In the genomic region with DNA sequence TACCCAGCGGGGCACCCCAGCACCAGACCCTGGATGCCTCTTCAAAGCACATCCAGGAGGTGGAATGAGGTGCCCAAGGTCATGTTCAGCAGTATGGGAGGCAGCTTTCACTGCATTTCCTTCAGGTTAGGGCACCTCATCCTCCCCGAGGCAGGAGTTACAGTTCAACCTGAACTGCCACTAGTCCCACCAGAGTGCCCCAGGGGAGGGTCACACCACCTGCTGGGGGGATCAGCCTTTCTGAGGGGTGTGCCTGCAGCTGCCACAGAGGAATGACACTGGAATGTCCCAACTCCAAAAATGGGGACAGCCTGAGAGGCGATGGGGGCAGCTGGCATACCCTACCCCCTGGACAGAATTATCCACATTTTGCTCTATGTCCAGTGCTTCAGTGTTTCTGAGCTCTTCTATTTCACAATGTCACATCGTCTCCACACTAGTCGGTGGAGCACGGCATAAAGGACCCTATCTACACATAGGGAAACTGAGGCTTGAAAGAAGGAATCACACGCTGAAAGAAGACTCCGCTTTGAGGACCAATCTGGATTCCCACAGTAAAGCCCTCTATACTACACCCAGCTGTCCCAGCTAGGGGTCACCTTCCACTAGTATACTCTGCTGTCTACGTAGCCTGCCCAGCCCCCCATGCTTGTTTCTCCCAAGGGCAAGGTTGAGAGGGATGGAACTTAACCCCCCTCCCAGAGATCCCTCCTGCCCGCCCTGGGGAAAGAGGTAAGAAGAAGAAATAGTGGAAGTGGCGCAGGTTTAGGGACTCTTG, we compare ENCODE assay signal across 8 mouse cellular contexts. TPM values are rescaled to one million over a fixed set of nuclear protein-coding genes. Genes with fewer than 3 reads are reported as not detected.
DNase-seq lines count a peak whose midpoint lies in the region; ATAC-seq and TF ChIP-seq lines count a peak whose summit lies in the region.

No protein-coding gene starts in this region.

- H3K4me2 ChIP-seq in heart, embryonic 11.5 days: peak overlapping the region; percentile 95
- peak overlapping the region; percentile 91 for H3K4me2 ChIP-seq in forebrain, embryonic 16.5 days (ENCODE audit: low read length)
- H3K4me2 ChIP-seq in liver, postnatal 0 days (ENCODE audit: low read depth, low read length): peak overlapping the region; percentile 80

- intact Hi-C loops in heart, postnatal 25 days (cut with DNase I): loop anchor here (5.0 kb wide), 1 partner anchor 33 kb away; no protein-coding TSS in a partner anchor
- intact Hi-C loops in left cerebral cortex, postnatal 36 days (cut with DNase I): no loop called here

- no peak overlapping the region for H3K27ac ChIP-seq in heart, embryonic 11.5 days (ENCODE audit: low read depth, low read length)
- peak overlapping the region; percentile 77 for H3K27ac ChIP-seq in ES-Bruce4 (ENCODE audit: insufficient read depth, low read length)
- H3K27ac ChIP-seq in forebrain, embryonic 16.5 days (ENCODE audit: low read length): no peak overlapping the region
- peak overlapping the region; percentile 16; the same call in 1 of the 2 replicates for H3K27ac ChIP-seq in liver, postnatal 0 days (ENCODE audit: low read depth)

- no peaks in the 10 kb centered on the region for H3K9me3 ChIP-seq in heart, embryonic 11.5 days (replicated peaks; ENCODE audit: control insufficient read depth, low read length)
- no peaks in the 10 kb centered on the region for H3K9me3 ChIP-seq in ES-Bruce4 (replicated peaks; ENCODE audit: control insufficient read depth, insufficient read depth, low read length, poor library complexity, severe bottlenecking)
- no peaks in the 10 kb centered on the region for H3K9me3 ChIP-seq in forebrain, embryonic 16.5 days (ENCODE audit: control insufficient read depth, low read length)
- no peaks in the 10 kb centered on the region for H3K9me3 ChIP-seq in liver, postnatal 0 days (ENCODE audit: low read length)

- WGBS in heart, embryonic 11.5 days (ENCODE audit: insufficient replicate concordance): 33% methylated on average over 11 of the region's 11 CpGs
- 34% methylated on average over 11 of the region's 11 CpGs for WGBS in forebrain, embryonic 16.5 days
- 36% methylated on average over 11 of the region's 11 CpGs for WGBS in liver, postnatal 0 days (ENCODE audit: insufficient replicate concordance)

- peak overlapping the region; percentile 65 for H3K4me3 ChIP-seq in heart, embryonic 11.5 days (ENCODE audit: low read depth, low read length)
- peak overlapping the region; percentile 84 for H3K4me3 ChIP-seq in ES-Bruce4 (ENCODE audit: low read depth, low read length)
- H3K4me3 ChIP-seq in forebrain, embryonic 16.5 days (replicated peaks; ENCODE audit: low read length): peak overlapping the region; percentile 54
- H3K4me3 ChIP-seq in liver, postnatal 0 days (ENCODE audit: low read depth, low read length): peak overlapping the region; percentile 59

- H3K36me3 ChIP-seq in heart, embryonic 11.5 days (ENCODE audit: control insufficient read depth, insufficient read depth, low read length): peaks cover 3% of the 10 kb centered on the region; the same call in 1 of the 2 replicates
- H3K36me3 ChIP-seq in ES-Bruce4 (ENCODE audit: control insufficient read depth, insufficient read depth, low read length, poor library complexity, severe bottlenecking): peaks cover 21% of the 10 kb centered on the region
- no peaks in the 10 kb centered on the region for H3K36me3 ChIP-seq in forebrain, embryonic 16.5 days (ENCODE audit: control insufficient read depth, insufficient read depth)
- peaks cover 4% of the 10 kb centered on the region; the same call in 1 of the 2 replicates for H3K36me3 ChIP-seq in liver, postnatal 0 days (replicated peaks; ENCODE audit: insufficient read depth, low read length)

- H3K4me1 ChIP-seq in heart, embryonic 11.5 days (ENCODE audit: control insufficient read depth, insufficient read depth, low read length): peaks cover 23% of the 10 kb centered on the region
- peaks cover 3% of the 10 kb centered on the region for H3K4me1 ChIP-seq in ES-Bruce4 (ENCODE audit: control insufficient read depth, insufficient read depth, low read length)
- peaks cover 16% of the 10 kb centered on the region for H3K4me1 ChIP-seq in forebrain, embryonic 16.5 days (replicated peaks; ENCODE audit: control insufficient read depth, insufficient read depth, low read length)
- H3K4me1 ChIP-seq in liver, postnatal 0 days (ENCODE audit: insufficient read depth): peaks cover 20% of the 10 kb centered on the region

- TF ChIP-seq EP300 in ES-Bruce4 (IDR thresholded peaks at IDR 0.05; ENCODE audit: insufficient read depth, low read depth, low read length): peak; percentile 94
- TF ChIP-seq EP300 in liver, postnatal 0 days (IDR thresholded peaks at IDR 0.05; ENCODE audit: low read depth): no peak

- DNase-seq in heart, postnatal 25 days (ENCODE audit: low spot score): no peak
- no peak for DNase-seq in liver, postnatal 0 days
- no peak for DNase-seq in urinary bladder, postnatal 10 days (ENCODE audit: low spot score)
- no peak for DNase-seq in left cerebral cortex, postnatal 36 days (ENCODE audit: low spot score in 2 of 2)

- no peak for ATAC-seq in heart, embryonic 11.5 days (replicated peaks; ENCODE audit: insufficient number of reproducible peaks, low FRiP score, low TSS enrichment)
- no peak for ATAC-seq in forebrain, embryonic 16.5 days
- no peak for ATAC-seq in liver, postnatal 0 days
- ATAC-seq in inflammation-experienced regulatory T-cells, adult 6 months: no peak

- TF ChIP-seq CTCF in ES-Bruce4 (IDR thresholded peaks at IDR 0.05; ENCODE audit: low read depth, low read length): no peak
- no peak for TF ChIP-seq CTCF in liver, postnatal 0 days (IDR thresholded peaks at IDR 0.05; ENCODE audit: low read depth)

- H3K9ac ChIP-seq in heart, embryonic 11.5 days (ENCODE audit: low read depth, low read length): peak overlapping the region; percentile 73; the same call in 1 of the 2 replicates
- H3K9ac ChIP-seq in ES-Bruce4 (ENCODE audit: low read depth, poor library complexity, severe bottlenecking): peak overlapping the region; percentile 67
- peak overlapping the region; percentile 12; the same call in 1 of the 2 replicates for H3K9ac ChIP-seq in forebrain, embryonic 16.5 days (replicated peaks; ENCODE audit: low read depth, low read length)
- peak overlapping the region; percentile 67; the same call in 1 of the 2 replicates for H3K9ac ChIP-seq in liver, postnatal 0 days (replicated peaks)

- no peak for TF ChIP-seq POLR2A in ES-Bruce4 (IDR thresholded peaks at IDR 0.05; ENCODE audit: insufficient read depth, low read length)

- H3K27me3 ChIP-seq in heart, embryonic 11.5 days (ENCODE audit: control insufficient read depth, insufficient read depth, low read length): 0 out of 2 replicates have a peak, but pooled peaks cover 5% of the 10 kb centered on the region
- no peaks in the 10 kb centered on the region for H3K27me3 ChIP-seq in ES-Bruce4 (ENCODE audit: control insufficient read depth, insufficient read depth, low read length, poor library complexity, severe bottlenecking)
- peaks cover 2% of the 10 kb centered on the region; the same call in 1 of the 2 replicates for H3K27me3 ChIP-seq in forebrain, embryonic 16.5 days (replicated peaks; ENCODE audit: control insufficient read depth, insufficient read depth, low read length)
- peaks cover 11% of the 10 kb centered on the region for H3K27me3 ChIP-seq in liver, postnatal 0 days (ENCODE audit: insufficient read depth, low read length)

RNA-seq across cellular contexts. Expression of a gene that starts 1.3 kb away (rescaled TPM):
- 4.2 and 6.4 TPM in 2 replicates for polyA plus RNA-seq in heart, embryonic 11.5 days (2014; fragmentation: Nextera tagmentation; extraction: Ambion mirVana)
- total RNA-seq in heart, postnatal 25 days (2021): 10 to 100 TPM; 11.6 to 16.1 TPM
- 18.5 and 19.9 TPM in 2 replicates for polyA plus RNA-seq in ES-Bruce4 (2011; ENCODE audit: insufficient read depth, insufficient read length, low read depth, missing spikeins)
- polyA plus RNA-seq in forebrain, embryonic 16.5 days (2015; fragmentation: Nextera tagmentation; extraction: Ambion mirVana): 10.2 and 12.9 TPM in 2 replicates
- 2.4 and 2.8 TPM in 2 replicates for polyA plus RNA-seq in liver, postnatal 0 days (2015; fragmentation: Nextera tagmentation; extraction: Ambion mirVana)
- 1 to 10 TPM; 1.3 to 2.4 (median 1.4) TPM for polyA plus RNA-seq in inflammation-experienced regulatory T-cells, adult 6 months (2017; shearing (Covaris generic))
- total RNA-seq in left cerebral cortex, postnatal 36 days (2021): 10 to 100 TPM; 11.8 to 15.0 TPM

RNA-seq across cellular contexts. Expression of a gene that starts 1.5 kb away (rescaled TPM):
- 0.59 and 0.97 TPM in 2 replicates for polyA plus RNA-seq in heart, embryonic 11.5 days (2014; fragmentation: Nextera tagmentation; extraction: Ambion mirVana)
- total RNA-seq in heart, postnatal 25 days (2021): under 1 TPM; 0.50 to 0.68 TPM
- 10.1 and 10.6 TPM in 2 replicates for polyA plus RNA-seq in ES-Bruce4 (2011; ENCODE audit: insufficient read depth, insufficient read length, low read depth, missing spikeins)
- polyA plus RNA-seq in forebrain, embryonic 16.5 days (2015; fragmentation: Nextera tagmentation; extraction: Ambion mirVana): 0.58 and 0.70 TPM in 2 replicates
- 0.15 and 0.34 TPM in 2 replicates for polyA plus RNA-seq in liver, postnatal 0 days (2015; fragmentation: Nextera tagmentation; extraction: Ambion mirVana)
- 1 to 10 TPM in 2 of 3 experiments, under 1 TPM in 1; 0.86 to 1.5 (median 1.0) TPM for polyA plus RNA-seq in inflammation-experienced regulatory T-cells, adult 6 months (2017; shearing (Covaris generic))
- total RNA-seq in left cerebral cortex, postnatal 36 days (2021): 1 to 10 TPM in 1 of 2 experiments, under 1 TPM in 1; 0.81 to 1.6 TPM

RNA-seq across cellular contexts. Expression of a gene that starts 13.6 kb away (rescaled TPM):
- polyA plus RNA-seq in heart, embryonic 11.5 days (2014; fragmentation: Nextera tagmentation; extraction: Ambion mirVana): 29.7 and 32.2 TPM in 2 replicates
- total RNA-seq in heart, postnatal 25 days (2021): 10 to 100 TPM; 14.1 to 17.2 TPM
- polyA plus RNA-seq in ES-Bruce4 (2011; ENCODE audit: insufficient read depth, insufficient read length, low read depth, missing spikeins): 17.9 and 20.2 TPM in 2 replicates
- 80.9 and 85.6 TPM in 2 replicates for polyA plus RNA-seq in forebrain, embryonic 16.5 days (2015; fragmentation: Nextera tagmentation; extraction: Ambion mirVana)
- 13.0 and 16.0 TPM in 2 replicates for polyA plus RNA-seq in liver, postnatal 0 days (2015; fragmentation: Nextera tagmentation; extraction: Ambion mirVana)
- 10 to 100 TPM; 35.7 to 40.3 (median 38.6) TPM for polyA plus RNA-seq in inflammation-experienced regulatory T-cells, adult 6 months (2017; shearing (Covaris generic))
- total RNA-seq in left cerebral cortex, postnatal 36 days (2021): 10 to 100 TPM; 58.0 to 58.9 TPM

RNA-seq across cellular contexts. Expression of a gene that starts 29.8 kb away (rescaled TPM):
- polyA plus RNA-seq in heart, embryonic 11.5 days (2014; fragmentation: Nextera tagmentation; extraction: Ambion mirVana): 114 and 131 TPM in 2 replicates
- 10 to 100 TPM; 17.6 to 17.9 TPM for total RNA-seq in heart, postnatal 25 days (2021)
- polyA plus RNA-seq in ES-Bruce4 (2011; ENCODE audit: insufficient read depth, insufficient read length, low read depth, missing spikeins): 202 and 205 TPM in 2 replicates
- polyA plus RNA-seq in forebrain, embryonic 16.5 days (2015; fragmentation: Nextera tagmentation; extraction: Ambion mirVana): 94.1 and 97.9 TPM in 2 replicates
- polyA plus RNA-seq in liver, postnatal 0 days (2015; fragmentation: Nextera tagmentation; extraction: Ambion mirVana): 70.1 and 76.2 TPM in 2 replicates
- 100 to 1,000 TPM; 100 to 149 (median 102) TPM for polyA plus RNA-seq in inflammation-experienced regulatory T-cells, adult 6 months (2017; shearing (Covaris generic))
- total RNA-seq in left cerebral cortex, postnatal 36 days (2021): 10 to 100 TPM; 44.7 to 52.4 TPM

RNA-seq across cellular contexts. Expression of a gene that starts 39.4 kb away (rescaled TPM):
- 69.5 and 72.7 TPM in 2 replicates for polyA plus RNA-seq in heart, embryonic 11.5 days (2014; fragmentation: Nextera tagmentation; extraction: Ambion mirVana)
- 10 to 100 TPM; 35.1 to 36.7 TPM for total RNA-seq in heart, postnatal 25 days (2021)
- polyA plus RNA-seq in ES-Bruce4 (2011; ENCODE audit: insufficient read depth, insufficient read length, low read depth, missing spikeins): 37.9 and 45.7 TPM in 2 replicates
- polyA plus RNA-seq in forebrain, embryonic 16.5 days (2015; fragmentation: Nextera tagmentation; extraction: Ambion mirVana): 82.5 and 107 TPM in 2 replicates
- 61.9 and 66.5 TPM in 2 replicates for polyA plus RNA-seq in liver, postnatal 0 days (2015; fragmentation: Nextera tagmentation; extraction: Ambion mirVana)
- 10 to 100 TPM; 16.8 to 30.5 (median 21.6) TPM for polyA plus RNA-seq in inflammation-experienced regulatory T-cells, adult 6 months (2017; shearing (Covaris generic))
- total RNA-seq in left cerebral cortex, postnatal 36 days (2021): 10 to 100 TPM; 32.2 to 33.8 TPM

Comparison
In these comparisons a context has a peak if more than half of its experiments do, and no peak if none do; other contexts are left out.
1. H3K27ac ChIP-seq: peak in ES-Bruce4 (single experiment) and liver, postnatal 0 days (single experiment); none in heart, embryonic 11.5 days (single experiment) and forebrain, embryonic 16.5 days (single experiment).
2. H3K9ac ChIP-seq: peak in every context shown above with its lines; median percentile 73 in heart, embryonic 11.5 days; 67 in ES-Bruce4; 67 in liver, postnatal 0 days; 12 in forebrain, embryonic 16.5 days.
3. Peak in every context shown above with its lines, with median percentiles within 50 percentile points of each other: H3K4me2 ChIP-seq and H3K4me3 ChIP-seq.